Mouse (Mus musculus): Measurements from ENCODE around the gene Plcl1. TPM values are rescaled to one million over a fixed set of nuclear protein-coding genes. Genes with fewer than 3 reads are reported as not detected.

Plcl1 gene
- total and polyA plus RNA-seq, 3 experiments: 0.08 to 0.41 (median 0.13) TPM

- no peak for DNase-seq (ENCODE audit: extremely low read depth)
- peaks cover 0 to 7% of the 10 kb centered on the region in 2 experiments; a peak in 2 of 4 replicates for H3K4me1 ChIP-seq (ENCODE audit: control insufficient read depth in 1 of 2, insufficient read depth in 2 of 2)
- no peak overlapping the region for H3K27ac ChIP-seq (ENCODE audit: insufficient read depth, low read depth)
- H3K4me2 ChIP-seq (ENCODE audit: insufficient read depth, low read depth, poor library complexity, severe bottlenecking): no peak overlapping the region
- dilution Hi-C loops (cut with MboI; ENCODE audit: extremely low pct_ligation_motif_present, extremely low pct_unique_long_range_greater_than_20kb, low sequenced_read_pairs): no loop called here
- TF ChIP-seq MXI1 (IDR thresholded peaks at IDR 0.05; ENCODE audit: low read depth, low read length) (no peak), RCOR1 (conservative IDR thresholded peaks at IDR 0.05; ENCODE audit: low read depth, low read length) (no peak), MAX (IDR thresholded peaks at IDR 0.05; ENCODE audit: low read length) (no peak), MAZ (IDR thresholded peaks at IDR 0.05; ENCODE audit: low read depth, low read length) (no peak), CHD2 (IDR thresholded peaks at IDR 0.05; ENCODE audit: low read length) (no peak), POLR2AphosphoS2 (IDR thresholded peaks at IDR 0.05; ENCODE audit: low read depth, low read length) (no peak), KAT2A (IDR thresholded peaks at IDR 0.05; ENCODE audit: insufficient replicate concordance, low read length) (no peak), MYC (IDR thresholded peaks at IDR 0.05; ENCODE audit: low read depth, low read length) (no peak), TCF12 (IDR thresholded peaks at IDR 0.05; ENCODE audit: low read depth, low read length) (no peak), MEF2A (IDR thresholded peaks at IDR 0.05; ENCODE audit: borderline replicate concordance, low read depth, low read length) (no peak), GABPA (IDR thresholded peaks at IDR 0.05; ENCODE audit: insufficient replicate concordance, low read depth, low read length) (no peak), TBP (conservative IDR thresholded peaks at IDR 0.05; ENCODE audit: low read depth, low read length) (no peak), IRF4 (IDR thresholded peaks at IDR 0.05; ENCODE audit: low read depth, low read length) (no peak), ZNF384 (IDR thresholded peaks at IDR 0.05; ENCODE audit: low read depth, low read length) (no peak), NELFE (IDR thresholded peaks at IDR 0.05; ENCODE audit: low read depth, low read length) (no peak), JUND (conservative IDR thresholded peaks at IDR 0.05; ENCODE audit: low read depth, low read length) (no peak)
- no peaks in the 10 kb centered on the region for H3K36me3 ChIP-seq (replicated peaks in 1 of 2; ENCODE audit: control insufficient read depth in 1 of 2, insufficient read depth in 1 of 2, low read length in 1 of 2)
- no peaks in the 10 kb centered on the region for H3K27me3 ChIP-seq (replicated peaks)
- no peaks in the 10 kb centered on the region for H3K9me3 ChIP-seq (replicated peaks; ENCODE audit: low read length)
- no peaks in the 10 kb centered on the region for H3K79me2 ChIP-seq (replicated peaks; ENCODE audit: control insufficient read depth, extremely low read depth, insufficient read depth, poor library complexity, severe bottlenecking)
- H3K9ac ChIP-seq (ENCODE audit: insufficient read depth, low read depth): no peak overlapping the region
- H3K4me3 ChIP-seq (replicated peaks in 1 of 3; ENCODE audit: low read depth in 2 of 3, low read length in 2 of 3, poor library complexity in 1 of 3): no peak overlapping the region
- in situ Hi-C loops (cut with MboI; ENCODE audit: low pct_ligation_motif_present, low pct_unique_long_range_greater_than_20kb, low sequenced_read_pairs): no loop called here
Measured at GRCm38 (mm10) chr1:55617857-55618256, 212.1 kb downstream of the Plcl1 start.

DNA sequence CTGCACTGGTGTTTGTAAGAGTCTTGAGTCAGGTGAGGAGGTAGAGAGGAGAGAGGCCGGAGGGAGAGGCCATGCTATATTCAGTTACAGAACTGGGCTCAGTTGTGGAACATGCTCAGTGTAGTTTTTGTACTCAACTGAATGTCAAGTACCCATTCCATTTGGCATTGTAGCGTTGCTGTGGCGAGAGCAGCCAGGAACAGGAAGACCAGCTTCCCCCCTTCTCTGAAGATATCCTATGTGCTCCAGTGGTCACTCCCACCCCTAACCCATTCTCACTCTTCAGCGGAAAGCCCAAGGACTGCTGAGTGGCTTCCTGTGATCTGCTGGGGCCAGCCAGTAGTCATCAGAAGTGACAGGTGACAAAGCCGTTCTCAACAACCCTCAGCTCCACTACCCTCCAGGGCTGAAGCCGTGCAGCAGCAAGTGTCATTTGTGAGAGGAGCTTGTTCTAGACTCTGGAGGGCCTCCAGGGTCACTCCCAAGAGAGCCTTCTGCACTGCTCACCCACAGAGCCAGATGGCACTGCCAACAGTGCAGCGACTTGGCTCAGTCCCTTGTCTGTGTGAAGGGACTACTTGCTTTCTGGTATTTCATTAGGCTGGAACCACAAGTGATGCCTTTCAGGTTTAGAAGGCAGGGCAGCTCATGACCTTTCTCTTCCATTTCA is 213.0 kb downstream of the Plcl1 start:
- H3K9ac ChIP-seq (ENCODE audit: insufficient read depth, low read depth): no peak overlapping the region
- H3K27ac ChIP-seq (ENCODE audit: insufficient read depth, low read depth): no peak overlapping the region
- H3K79me2 ChIP-seq (replicated peaks; ENCODE audit: control insufficient read depth, extremely low read depth, insufficient read depth, poor library complexity, severe bottlenecking): no peaks in the 10 kb centered on the region
- H3K4me1 ChIP-seq (ENCODE audit: control insufficient read depth in 1 of 2, insufficient read depth in 2 of 2): no peaks in the 10 kb centered on the region
- no peak overlapping the region for H3K4me3 ChIP-seq (replicated peaks in 1 of 3; ENCODE audit: low read depth in 2 of 3, low read length in 2 of 3, poor library complexity in 1 of 3)
- TF ChIP-seq PAX5 (IDR thresholded peaks at IDR 0.05; ENCODE audit: low read length): no peak
- no peak for TF ChIP-seq RCOR1 (conservative IDR thresholded peaks at IDR 0.05; ENCODE audit: low read depth, low read length)
- TF ChIP-seq USF2 (conservative IDR thresholded peaks at IDR 0.05; ENCODE audit: low read depth, low read length): no peak
- no peak for TF ChIP-seq CHD1 (IDR thresholded peaks at IDR 0.05; ENCODE audit: low read depth, low read length)
- TF ChIP-seq NRF1 (IDR thresholded peaks at IDR 0.05; ENCODE audit: low read depth, low read length): no peak
- TF ChIP-seq MAZ (IDR thresholded peaks at IDR 0.05; ENCODE audit: low read depth, low read length): no peak
- no peak for TF ChIP-seq MAFK (IDR thresholded peaks at IDR 0.05; ENCODE audit: insufficient replicate concordance, low read length)
- no peaks in the 10 kb centered on the region for H3K27me3 ChIP-seq (replicated peaks)
- DNase-seq (ENCODE audit: extremely low read depth): no peak
- H3K9me3 ChIP-seq (replicated peaks; ENCODE audit: low read length): no peaks in the 10 kb centered on the region
- no peaks in the 10 kb centered on the region for H3K36me3 ChIP-seq (replicated peaks in 1 of 2; ENCODE audit: control insufficient read depth in 1 of 2, insufficient read depth in 1 of 2, low read length in 1 of 2)
- dilution Hi-C loops (cut with MboI; ENCODE audit: extremely low pct_ligation_motif_present, extremely low pct_unique_long_range_greater_than_20kb, low sequenced_read_pairs): no loop called here
- in situ Hi-C loops (cut with MboI; ENCODE audit: low pct_ligation_motif_present, low pct_unique_long_range_greater_than_20kb, low sequenced_read_pairs): no loop called here
- H3K4me2 ChIP-seq (ENCODE audit: insufficient read depth, low read depth, poor library complexity, severe bottlenecking): no peak overlapping the region

Data from CH12.LX (cell line).